In genomic region chr16:46251639-46252038, GRCm38 (mm10) we compare ENCODE assay signal across 28 mouse cellular contexts.
"Had no signal": no experiment of that assay in that cellular context is flagged by ENCODE, and none has a peak within 500 bp of the region (broad histone marks: within the 10 kb centered on the region; RNA-seq: fewer than 3 reads in every experiment).

No protein-coding gene starts in this region.

- H3K4me3 ChIP-seq: heart, adult 2 months; heart, embryonic 12.5 days; hindbrain, embryonic 10.5 days; hindbrain, embryonic 12.5 days; intestine, embryonic 15.5 days; kidney, embryonic 15.5 days; limb, embryonic 12.5 days; liver, embryonic 13.5 days; liver, embryonic 15.5 days had no signal

- H3K27ac ChIP-seq: heart, adult 2 months; hindbrain, embryonic 10.5 days; hindbrain, embryonic 12.5 days; hindbrain, embryonic 14.5 days; intestine, embryonic 15.5 days; kidney, embryonic 15.5 days; kidney, postnatal 0 days; limb, embryonic 12.5 days; liver, embryonic 13.5 days; liver, embryonic 15.5 days had no signal

- ATAC-seq: hindbrain, embryonic 16.5 days; inflammation-experienced regulatory T-cells, adult 6 months; intestine, embryonic 15.5 days; intestine, postnatal 0 days had no signal

- H3K4me1 ChIP-seq: heart, embryonic 12.5 days; hindbrain, embryonic 10.5 days; hindbrain, embryonic 12.5 days; intestine, embryonic 15.5 days; kidney, embryonic 15.5 days; limb, embryonic 12.5 days; liver, embryonic 13.5 days; liver, embryonic 15.5 days had no signal

- H3K9ac ChIP-seq: heart, embryonic 12.5 days; hindbrain, embryonic 12.5 days; hindbrain, embryonic 14.5 days; intestine, embryonic 15.5 days; kidney, embryonic 15.5 days; limb, embryonic 12.5 days; liver, embryonic 13.5 days; liver, embryonic 15.5 days had no signal

- DNase-seq: gastrocnemius, postnatal 14 days; gastrocnemius, postnatal 36 days; heart, adult 11 months; heart, adult 2 months; heart, postnatal 10 days; heart, postnatal 4 days; kidney, adult 2 months; kidney, adult 9 months; kidney, postnatal 14 days; kidney, postnatal 36 days; layer of hippocampus, adult 9-11 months; layer of hippocampus, postnatal 36 days; left cerebral cortex, postnatal 4 days; liver; liver, embryonic 13.5 days had no signal

- H3K9me3 ChIP-seq: heart, embryonic 12.5 days; hindbrain, embryonic 10.5 days; hindbrain, embryonic 12.5 days; intestine, embryonic 15.5 days; kidney, embryonic 15.5 days; limb, embryonic 12.5 days; liver, embryonic 13.5 days; liver, embryonic 15.5 days had no signal

- H3K4me2 ChIP-seq: heart, embryonic 12.5 days; hindbrain, embryonic 12.5 days; hindbrain, embryonic 14.5 days; intestine, embryonic 15.5 days; kidney, embryonic 15.5 days; limb, embryonic 12.5 days; liver, embryonic 11.5 days; liver, embryonic 13.5 days; liver, embryonic 15.5 days had no signal

- H3K27me3 ChIP-seq: heart, embryonic 12.5 days; hindbrain, embryonic 12.5 days; intestine, embryonic 15.5 days; kidney, embryonic 15.5 days; limb, embryonic 12.5 days; liver, embryonic 13.5 days; liver, embryonic 15.5 days had no signal

- H3K36me3 ChIP-seq: heart, embryonic 12.5 days; hindbrain, embryonic 10.5 days; hindbrain, embryonic 12.5 days; intestine, embryonic 15.5 days; kidney, embryonic 15.5 days; limb, embryonic 12.5 days; liver, embryonic 13.5 days; liver, embryonic 15.5 days had no signal
